Mouse (Mus musculus) erythroblast, embryonic 14.5 days (primary cell): ENCODE data around the gene Trpm4. TPM values are rescaled to one million over a fixed set of nuclear protein-coding genes. Genes with fewer than 3 reads are reported as not detected.

Experiments used
- H3K27me3 ChIP-seq: 2 replicates; pipeline ENCODE4 v1.6.1; 2012; ENCODE audit warnings: inconsistent platforms; ENCODE audit not compliant: control insufficient read depth
- H3K36me3 ChIP-seq: 2 replicates; pipeline ENCODE4 v1.6.1; 2012; ENCODE audit warnings: mild to moderate bottlenecking, inconsistent platforms; ENCODE audit not compliant: control insufficient read depth
- H3K4me1 ChIP-seq: 2 replicates; pipeline ENCODE4 v1.6.1; 2012; ENCODE audit warnings: inconsistent platforms; ENCODE audit not compliant: control insufficient read depth
- H3K4me3 ChIP-seq: replicated peaks from 2 replicates; pipeline ENCODE3; 2012; ENCODE audit warnings: moderate library complexity, mild to moderate bottlenecking, inconsistent platforms
- H3K9me3 ChIP-seq: 2 replicates; pipeline ENCODE4 v1.6.1; 2012; ENCODE audit warnings: low read length, inconsistent platforms, mixed read lengths; ENCODE audit not compliant: control insufficient read depth
- GATA1 ChIP-seq: IDR thresholded peaks from 2 replicates; pipeline ENCODE4 v1.6.1; 2012; ENCODE audit warnings: low read length, inconsistent platforms, mixed read lengths
- TAL1 ChIP-seq: IDR thresholded peaks from 3 replicates; pipeline ENCODE4 v1.6.1; 2012; ENCODE audit warnings: low read length, inconsistent platforms, mixed read lengths
- polyA plus RNA-seq: library from polyadenylated mRNA; stranded (reverse); fragments of >175 nt; gene quantifications from 2 replicates; pipeline ENCODE4 v1.2.3, GENCODE M21; 2012

Gene Trpm4
- polyA plus RNA-seq, 1 experiment = 0.02 TPM

DNA sequence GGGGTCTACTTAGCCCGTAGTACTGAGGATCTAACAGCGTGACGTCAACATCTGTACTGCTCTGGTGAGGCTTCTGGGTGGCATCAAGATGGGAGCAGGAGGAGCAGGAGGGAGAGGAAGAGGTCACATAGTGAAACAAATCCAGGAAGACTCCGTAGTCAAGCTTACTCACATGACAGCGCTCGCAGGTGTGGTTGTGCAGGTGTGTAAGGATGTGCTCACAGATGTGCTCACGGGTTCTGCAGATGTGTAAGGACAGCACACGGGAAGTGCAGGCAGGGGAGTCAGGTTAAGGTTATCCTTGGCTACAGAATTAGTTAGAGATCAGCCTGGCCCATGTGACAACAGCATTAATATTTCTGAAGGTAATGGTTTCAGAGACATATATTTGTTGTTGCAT lies 79.8 kb downstream of the Trpm4 start:
- Histone ChIP-seq H3K36me3 (no peaks in the 10 kb centered on the region), H3K27me3 (no peaks in the 10 kb centered on the region; the same call in none of the 2 replicates), H3K4me1 (no peaks in the 10 kb centered on the region), H3K9me3 (no peaks in the 10 kb centered on the region), H3K4me3 (no peak overlapping the region)
- no peak for TF ChIP-seq GATA1
- no peak for TF ChIP-seq TAL1

Other genes starting within 250 kb of the Trpm4 start
- gene Rcn3, start 241.6 kb downstream of the Trpm4 start, polyA plus RNA-seq = 0.86 and 0.91 TPM in 2 replicates
- gene Fcgrt, start 229.9 kb downstream of the Trpm4 start, polyA plus RNA-seq = 1.0 TPM in 2 replicates
- gene Rps11, start 209.3 kb downstream of the Trpm4 start, polyA plus RNA-seq = 22.2 and 23.5 TPM in 2 replicates
- 438 and 543 TPM in 2 replicates for gene Rpl13a, start 205.0 kb downstream of the Trpm4 start, polyA plus RNA-seq
- gene Gm45713, start 197.5 kb downstream of the Trpm4 start, polyA plus RNA-seq = not detected in 2 replicates
- 1.7 TPM in 2 replicates for gene Flt3l, start 197.3 kb downstream of the Trpm4 start, polyA plus RNA-seq
- 6.2 and 7.2 TPM in 2 replicates for gene Pih1d1, start 179.5 kb downstream of the Trpm4 start, polyA plus RNA-seq
- 13.5 and 16.3 TPM in 2 replicates for gene Aldh16a1, start 179.2 kb downstream of the Trpm4 start, polyA plus RNA-seq
- 0.02 TPM in 1 of 2 replicates, not detected in the other for gene Slc17a7, start 169.8 kb downstream of the Trpm4 start, polyA plus RNA-seq
- gene Gfy, start 154.2 kb downstream of the Trpm4 start, polyA plus RNA-seq = not detected in 2 replicates
- not detected in 2 replicates for gene Pth2, start 152.8 kb downstream of the Trpm4 start, polyA plus RNA-seq
- 0.05 TPM in 1 of 2 replicates, not detected in the other for gene Ccdc155, start 128.9 kb downstream of the Trpm4 start, polyA plus RNA-seq
- 0.55 and 0.60 TPM in 2 replicates for gene Dkkl1, start 121.6 kb downstream of the Trpm4 start, polyA plus RNA-seq
- gene Tead2, start 118.0 kb downstream of the Trpm4 start, polyA plus RNA-seq = 0.06 and 0.10 TPM in 2 replicates
- gene Cd37, start 94.7 kb downstream of the Trpm4 start, polyA plus RNA-seq = 0.70 and 1.2 TPM in 2 replicates
- gene Slc6a16, start 92.7 kb downstream of the Trpm4 start, polyA plus RNA-seq = not detected in 2 replicates
- gene Slc6a21, start 56.3 kb downstream of the Trpm4 start, polyA plus RNA-seq = not detected in 2 replicates
- not detected in 2 replicates for gene Hrc, start 1.5 kb upstream of the Trpm4 start, polyA plus RNA-seq
- gene Ppfia3, start 33.2 kb upstream of the Trpm4 start, polyA plus RNA-seq = 0.13 and 0.33 TPM in 2 replicates
- 0.18 TPM in 1 of 2 replicates, not detected in the other for gene Lin7b, start 36.8 kb upstream of the Trpm4 start, polyA plus RNA-seq
- 68.0 and 79.6 TPM in 2 replicates for gene Snrnp70, start 62.0 kb upstream of the Trpm4 start, polyA plus RNA-seq
- gene Kcna7, start 71.9 kb upstream of the Trpm4 start, polyA plus RNA-seq = not detected in 2 replicates
- not detected in 2 replicates for gene Ntf5, start 79.9 kb upstream of the Trpm4 start, polyA plus RNA-seq
- not detected in 2 replicates for gene Lhb, start 87.0 kb upstream of the Trpm4 start, polyA plus RNA-seq
- gene Gys1, start 101.1 kb upstream of the Trpm4 start, polyA plus RNA-seq = 0.09 and 0.12 TPM in 2 replicates
- gene Ruvbl2, start 104.3 kb upstream of the Trpm4 start, polyA plus RNA-seq = 15.2 and 15.3 TPM in 2 replicates
- 3,659 and 3,743 TPM in 2 replicates for gene Ftl1, start 126.1 kb upstream of the Trpm4 start, polyA plus RNA-seq
- gene Bax, start 133.1 kb upstream of the Trpm4 start, polyA plus RNA-seq = 24.4 and 25.7 TPM in 2 replicates
- 0.03 and 0.08 TPM in 2 replicates for gene Tulp2, start 148.1 kb upstream of the Trpm4 start, polyA plus RNA-seq
- not detected in 2 replicates for gene Gm45808, start 153.0 kb upstream of the Trpm4 start, polyA plus RNA-seq
- 0.01 and 0.02 TPM in 2 replicates for gene Dhdh, start 155.0 kb upstream of the Trpm4 start, polyA plus RNA-seq
- 54.7 and 66.6 TPM in 2 replicates for gene Nucb1, start 176.6 kb upstream of the Trpm4 start, polyA plus RNA-seq
- 543 and 840 TPM in 2 replicates for gene Ppp1r15a, start 192.5 kb upstream of the Trpm4 start, polyA plus RNA-seq
- 0.42 and 1.0 TPM in 2 replicates for gene Plekha4, start 192.6 kb upstream of the Trpm4 start, polyA plus RNA-seq
- 0.31 and 0.50 TPM in 2 replicates for gene Hsd17b14, start 221.1 kb upstream of the Trpm4 start, polyA plus RNA-seq
- gene Bcat2, start 236.4 kb upstream of the Trpm4 start, polyA plus RNA-seq = 1.1 and 2.6 TPM in 2 replicates